Mouse (Mus musculus) midbrain, embryonic 12.5 days (tissue): ENCODE results near the gene Mtrr. TPM values are rescaled to one million over a fixed set of nuclear protein-coding genes. Genes with fewer than 3 reads are reported as not detected.

Source experiments
- polyA plus RNA-seq: library from polyadenylated mRNA; unstranded; fragments of >200 nt; fragmentation: Nextera tagmentation; extraction: Ambion mirVana; gene quantifications from 2 replicates; pipeline ENCODE4 v1.2.1, GENCODE M21; 2016

Mtrr gene
- polyA plus RNA-seq, 1 experiment from 2014 or later: 14.0 TPM

Other genes with a start within 250 kb of the Mtrr start
- gene Fastkd3, start 85 bp upstream of the Mtrr start, polyA plus RNA-seq: 31.6 and 33.8 TPM in 2 replicates
- 0.98 and 1.4 TPM in 2 replicates for gene 1700001L19Rik, start 15.3 kb upstream of the Mtrr start, polyA plus RNA-seq